Mouse (Mus musculus): ENCODE measurements around the gene Olfr102. TPM values are rescaled to one million over a fixed set of nuclear protein-coding genes. Genes with fewer than 3 reads are reported as not detected.

Olfr102 gene
- not detected in 2 replicates for polyA plus RNA-seq (2015; fragmentation: Nextera tagmentation; extraction: Ambion mirVana)

GRCm38 (mm10) chr17:37316954-37317353, at the start of gene Olfr102:
Gene Olfr102 (minus strand): TSS chr17:37317054.

DNA sequence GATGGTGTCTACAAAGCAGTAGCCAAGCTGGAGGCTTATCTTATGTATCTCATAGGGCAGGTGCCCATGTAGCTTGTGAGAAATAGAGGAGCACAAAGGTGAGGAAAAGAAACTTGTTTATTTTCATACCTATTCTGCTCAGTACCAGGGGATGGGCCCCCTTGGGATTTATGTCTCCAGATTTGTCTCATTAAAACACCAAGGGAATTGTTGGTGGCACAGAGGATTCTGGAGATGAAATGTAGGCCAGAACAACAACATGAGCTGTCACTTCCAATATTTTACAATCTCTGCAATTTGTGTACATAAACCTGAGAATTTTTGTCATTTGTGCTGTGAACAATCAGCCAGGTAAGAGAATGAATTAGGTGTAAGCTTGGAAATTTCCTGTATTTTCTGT, 42.4 kb upstream of the Olfr102 start, which contains the start of gene Olfr104-ps:
TSS of gene Olfr104-ps (plus strand) at position 301 of the 400 bp plus-strand sequence.

DNA sequence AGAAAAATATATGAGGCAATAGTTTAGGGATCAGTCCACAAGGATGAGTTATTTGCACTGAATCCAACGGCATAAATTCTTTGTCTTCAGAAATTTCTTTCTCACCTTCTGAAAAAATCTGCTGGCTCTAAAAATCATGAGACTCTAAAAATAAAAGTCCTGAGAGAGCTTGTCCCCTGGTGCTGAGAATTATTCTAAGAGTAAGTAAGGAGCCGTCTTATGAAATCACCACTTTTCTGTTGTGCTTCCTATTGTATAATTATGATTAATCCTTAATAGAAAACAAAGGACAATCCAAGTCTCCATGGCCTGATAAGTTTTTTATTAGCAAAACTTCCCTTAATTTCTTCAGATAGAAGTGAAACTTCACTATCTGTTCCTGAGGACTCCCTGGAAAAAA, 22.7 kb upstream of the Olfr102 start, which contains the start of gene Olfr103:
TSS of gene Olfr103 (minus strand) at position 101 of the 400 bp plus-strand sequence.

GRCm38 (mm10) chr17:37304213-37304612, 12.6 kb downstream of the Olfr102 start, which contains the start of gene Olfr101:
Gene Olfr101 (minus strand): TSS chr17:37304313.

GRCm38 (mm10) chr17:37283360-37283759, 33.5 kb downstream of the Olfr102 start, which contains the start of gene Olfr99:
Gene Olfr99 (minus strand): TSS chr17:37283460.

GRCm38 (mm10) chr17:37270058-37270701, 46.7 kb downstream of the Olfr102 start, which contains the start of gene H2-M3:
Gene H2-M3 (plus strand): TSS chr17:37270220.

GRCm38 (mm10) chr17:37263626-37264025, 53.2 kb downstream of the Olfr102 start, which contains the start of gene Olfr98:
Gene Olfr98 (minus strand): TSS chr17:37263749.

Other genes with a start within 250 kb of the Olfr102 start
- gene Olfr90, start 228.6 kb downstream of the Olfr102 start, polyA plus RNA-seq (2015; fragmentation: Nextera tagmentation; extraction: Ambion mirVana), result not detected in 2 replicates
- 0.09 TPM in 1 of 2 replicates, not detected in the other for gene Olfr91, start 218.8 kb downstream of the Olfr102 start, polyA plus RNA-seq (2015; fragmentation: Nextera tagmentation; extraction: Ambion mirVana)
- not detected in 2 replicates for gene Olfr92, start 197.0 kb downstream of the Olfr102 start, polyA plus RNA-seq (2015; fragmentation: Nextera tagmentation; extraction: Ambion mirVana)
- gene Olfr93, start 155.6 kb downstream of the Olfr102 start, polyA plus RNA-seq (2015; fragmentation: Nextera tagmentation; extraction: Ambion mirVana), result not detected in 2 replicates
- 0.25 TPM in 1 of 2 replicates, not detected in the other for gene Ubd, start 123.2 kb downstream of the Olfr102 start, polyA plus RNA-seq (2015; fragmentation: Nextera tagmentation; extraction: Ambion mirVana)
- not detected in 2 replicates for gene Olfr94, start 116.1 kb downstream of the Olfr102 start, polyA plus RNA-seq (2015; fragmentation: Nextera tagmentation; extraction: Ambion mirVana)
- gene Olfr95, start 103.9 kb downstream of the Olfr102 start, polyA plus RNA-seq (2015; fragmentation: Nextera tagmentation; extraction: Ambion mirVana), result not detected in 2 replicates
- gene Olfr96, start 96.9 kb downstream of the Olfr102 start, polyA plus RNA-seq (2015; fragmentation: Nextera tagmentation; extraction: Ambion mirVana), result not detected in 2 replicates
- gene Olfr97, start 79.7 kb downstream of the Olfr102 start, polyA plus RNA-seq (2015; fragmentation: Nextera tagmentation; extraction: Ambion mirVana), result not detected in 2 replicates
- gene Olfr98, start 53.3 kb downstream of the Olfr102 start, polyA plus RNA-seq (2015; fragmentation: Nextera tagmentation; extraction: Ambion mirVana), result not detected in 2 replicates
- gene H2-M3, start 46.8 kb downstream of the Olfr102 start, polyA plus RNA-seq (2015; fragmentation: Nextera tagmentation; extraction: Ambion mirVana), result 9.3 and 9.7 TPM in 2 replicates
- gene Olfr99, start 33.6 kb downstream of the Olfr102 start, polyA plus RNA-seq (2015; fragmentation: Nextera tagmentation; extraction: Ambion mirVana), result not detected in 2 replicates
- gene Olfr101, start 12.7 kb downstream of the Olfr102 start, polyA plus RNA-seq (2015; fragmentation: Nextera tagmentation; extraction: Ambion mirVana), result not detected in 2 replicates
- gene Olfr103, start 22.6 kb upstream of the Olfr102 start, polyA plus RNA-seq (2015; fragmentation: Nextera tagmentation; extraction: Ambion mirVana), result not detected in 2 replicates
- gene Olfr104-ps, start 42.5 kb upstream of the Olfr102 start, polyA plus RNA-seq (2015; fragmentation: Nextera tagmentation; extraction: Ambion mirVana), result not detected in 2 replicates
- not detected in 2 replicates for gene Olfr105-ps, start 62.0 kb upstream of the Olfr102 start, polyA plus RNA-seq (2015; fragmentation: Nextera tagmentation; extraction: Ambion mirVana)
- not detected in 2 replicates for gene Olfr106-ps, start 73.3 kb upstream of the Olfr102 start, polyA plus RNA-seq (2015; fragmentation: Nextera tagmentation; extraction: Ambion mirVana)
- gene Olfr107, start 82.2 kb upstream of the Olfr102 start, polyA plus RNA-seq (2015; fragmentation: Nextera tagmentation; extraction: Ambion mirVana), result not detected in 2 replicates
- gene Olfr108, start 128.4 kb upstream of the Olfr102 start, polyA plus RNA-seq (2015; fragmentation: Nextera tagmentation; extraction: Ambion mirVana), result not detected in 2 replicates
- not detected in 2 replicates for gene Olfr109, start 141.9 kb upstream of the Olfr102 start, polyA plus RNA-seq (2015; fragmentation: Nextera tagmentation; extraction: Ambion mirVana)
- gene H2-M2, start 166.5 kb upstream of the Olfr102 start, polyA plus RNA-seq (2015; fragmentation: Nextera tagmentation; extraction: Ambion mirVana), result 0.10 TPM in 1 of 2 replicates, not detected in the other
- gene Olfr110, start 175.4 kb upstream of the Olfr102 start, polyA plus RNA-seq (2015; fragmentation: Nextera tagmentation; extraction: Ambion mirVana), result 0.11 TPM in 1 of 2 replicates, not detected in the other
- gene Olfr111, start 191.0 kb upstream of the Olfr102 start, polyA plus RNA-seq (2015; fragmentation: Nextera tagmentation; extraction: Ambion mirVana), result not detected in 2 replicates

All from adrenal gland, postnatal 0 days (tissue).